Mouse (Mus musculus) midbrain, embryonic 13.5 days (tissue): ENCODE measurements at regions not wholly inside any gene's neighbourhood (a gene's known extent, or its start where the extent isn't known, plus 50 kb on each side); places are given as distances from the start of the nearest gene placed in this dataset.

Experiments used
- ATAC-seq: fragments of 200-750 bp; cut with Nextera tagmentation; 2 replicates; pipeline ENCODE4 v1.8.0; 2017; ENCODE audit warnings: mild to moderate bottlenecking, moderate TSS enrichment, moderate library complexity
- H3K27ac ChIP-seq: fragments of 300-500 bp; sonication (generic); 2 replicates; pipeline ENCODE4 v1.5.1; 2015; ENCODE audit warnings: inconsistent platforms, mild to moderate bottlenecking, moderate library complexity
- H3K27me3 ChIP-seq: fragments of 300-500 bp; sonication (generic); 2 replicates; pipeline ENCODE4 v1.6.1; 2015; ENCODE audit warnings: mild to moderate bottlenecking, inconsistent platforms
- H3K36me3 ChIP-seq: fragments of 300-500 bp; sonication (generic); 2 replicates; pipeline ENCODE4 v1.6.1; 2015; ENCODE audit warnings: mild to moderate bottlenecking, inconsistent platforms
- H3K4me1 ChIP-seq: fragments of 300-500 bp; sonication (generic); replicated peaks from 2 replicates; pipeline ENCODE4 v1.6.1; 2015; ENCODE audit warnings: inconsistent platforms
- H3K4me2 ChIP-seq: fragments of 300-500 bp; sonication (generic); replicated peaks from 2 replicates; pipeline ENCODE4 v1.6.1; 2015; ENCODE audit warnings: moderate library complexity, mild to moderate bottlenecking, inconsistent platforms
- H3K4me3 ChIP-seq: fragments of 300-500 bp; sonication (generic); replicated peaks from 2 replicates; pipeline ENCODE4 v1.5.1; 2015; ENCODE audit warnings: mild to moderate bottlenecking, inconsistent platforms
- H3K9ac ChIP-seq: fragments of 300-500 bp; sonication (generic); replicated peaks from 2 replicates; pipeline ENCODE4 v1.6.1; 2015; ENCODE audit warnings: mild to moderate bottlenecking, inconsistent platforms
- H3K9me3 ChIP-seq: fragments of 300-500 bp; sonication (generic); 2 replicates; pipeline ENCODE4 v1.6.1; 2016; ENCODE audit warnings: mild to moderate bottlenecking, inconsistent platforms
- WGBS: fragments of 180-500 bp; shearing (Covaris S2); methylation state at CpG from one replicate; pipeline ENCODE4 v1.1.7; 2015; 5-methylcytosine and 5-hydroxymethylcytosine counted together

- ATAC-seq: no peak
- H3K36me3 ChIP-seq: no peaks in the 10 kb centered on the region
- no peak overlapping the region for H3K4me2 ChIP-seq
- no peak overlapping the region for H3K27ac ChIP-seq
- 92% methylated on average over 3 of the region's 3 CpGs for WGBS
- no peak overlapping the region for H3K4me3 ChIP-seq
- H3K27me3 ChIP-seq: no peaks in the 10 kb centered on the region
- no peak overlapping the region for H3K9ac ChIP-seq
- H3K9me3 ChIP-seq: no peaks in the 10 kb centered on the region
- H3K4me1 ChIP-seq: no peaks in the 10 kb centered on the region
Observed at GRCm38 (mm10) chr4:69395451-69395850, 441.3 kb upstream of the Brinp1 start.

DNA sequence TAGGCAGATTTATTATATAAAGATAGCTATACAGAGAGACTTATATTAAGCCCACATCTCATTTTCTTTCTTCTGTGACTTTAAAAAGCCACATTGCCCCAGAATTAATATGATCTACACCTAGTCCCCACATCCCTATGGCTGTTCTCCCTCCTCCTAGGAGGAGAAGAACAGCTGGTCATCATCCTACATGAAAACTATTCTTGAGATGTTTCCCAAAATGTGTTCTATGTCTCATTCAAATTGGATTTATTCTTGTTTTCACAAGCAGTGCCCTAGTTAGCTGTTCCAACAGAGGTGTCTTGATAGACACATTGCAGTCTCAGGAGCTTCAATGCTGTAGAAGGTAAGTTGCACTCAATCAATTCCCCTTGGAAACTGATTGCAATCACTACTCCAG is 429.1 kb upstream of the Brinp1 start:
- no peaks in the 10 kb centered on the region for H3K27me3 ChIP-seq
- no peak overlapping the region for H3K27ac ChIP-seq
- no peak overlapping the region for H3K4me3 ChIP-seq
- no peak overlapping the region for H3K9ac ChIP-seq
- ATAC-seq: no peak
- no peak overlapping the region for H3K4me2 ChIP-seq
- H3K4me1 ChIP-seq: no peaks in the 10 kb centered on the region
- no peaks in the 10 kb centered on the region for H3K9me3 ChIP-seq
- no peaks in the 10 kb centered on the region for H3K36me3 ChIP-seq

- Histone ChIP-seq H3K27ac (no peak overlapping the region), H3K9ac (no peak overlapping the region), H3K9me3 (no peaks in the 10 kb centered on the region), H3K27me3 (no peaks in the 10 kb centered on the region), H3K4me3 (no peak overlapping the region), H3K4me2 (no peak overlapping the region), H3K36me3 (no peaks in the 10 kb centered on the region), H3K4me1 (no peaks in the 10 kb centered on the region)
- 91% methylated on average over 5 of the region's 5 CpGs for WGBS
- ATAC-seq: no peak
Observed at GRCm38 (mm10) chr4:69346979-69347465, 392.8 kb upstream of the Brinp1 start.

DNA sequence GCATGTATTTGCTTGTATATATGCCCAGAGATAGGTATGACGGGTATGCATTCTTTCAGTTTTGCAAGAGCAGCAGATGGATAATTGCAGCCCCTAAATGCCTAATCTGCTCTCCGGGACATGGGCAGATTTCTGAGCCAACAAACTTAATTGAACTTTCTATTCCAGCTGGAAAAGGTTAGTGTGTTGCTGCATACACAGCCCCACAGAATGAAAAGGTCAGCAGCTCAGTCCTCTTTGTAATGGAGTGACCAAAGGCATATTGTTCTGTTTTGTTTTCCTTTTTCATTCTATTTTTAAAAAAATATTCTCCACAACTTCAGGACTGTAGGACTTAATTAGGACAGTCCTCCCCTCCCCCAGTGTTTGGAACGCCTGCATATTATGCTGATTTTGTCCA is 373.4 kb upstream of the Brinp1 start:
- no peaks in the 10 kb centered on the region for H3K4me1 ChIP-seq
- no peaks in the 10 kb centered on the region for H3K36me3 ChIP-seq
- no peak overlapping the region for H3K4me3 ChIP-seq
- 69% methylated on average over 3 of the region's 3 CpGs for WGBS
- H3K9ac ChIP-seq: no peak overlapping the region
- H3K27ac ChIP-seq: no peak overlapping the region
- no peaks in the 10 kb centered on the region for H3K9me3 ChIP-seq
- ATAC-seq: no peak
- no peaks in the 10 kb centered on the region for H3K27me3 ChIP-seq
- H3K4me2 ChIP-seq: no peak overlapping the region
